Mouse (Mus musculus) c-Kit-positive CD71-negative TER-119-negative erythroid progenitor cells, embryonic 14.5 days (primary cell): Measurements from ENCODE around the gene Npc1l1.

Experiments
- DNase-seq: peaks from one replicate; pipeline ENCODE4 v3.0.0-alpha.2; 2013; ENCODE audit warnings: low read depth

The Npc1l1 gene

DNA sequence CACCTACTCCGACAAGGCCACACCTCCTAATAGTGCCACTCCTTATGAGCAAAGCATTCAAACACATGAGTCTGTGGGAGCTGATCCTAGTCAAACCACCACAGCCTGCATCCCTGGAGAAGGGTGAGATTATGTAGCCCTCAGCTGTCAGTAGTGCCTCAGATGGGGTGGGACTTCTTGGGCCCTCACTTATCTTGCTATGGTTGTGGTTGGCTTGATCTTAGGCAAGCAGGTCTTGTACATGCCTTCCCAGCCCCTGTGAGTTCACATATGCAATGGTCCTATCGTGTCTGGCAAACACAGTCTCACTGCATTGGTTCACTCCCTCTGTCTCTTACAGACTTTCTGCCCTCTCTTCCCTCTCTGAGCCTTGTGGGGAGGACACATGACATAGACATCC, 22.9 kb downstream of the Npc1l1 start:
- no peak for DNase-seq

DNA sequence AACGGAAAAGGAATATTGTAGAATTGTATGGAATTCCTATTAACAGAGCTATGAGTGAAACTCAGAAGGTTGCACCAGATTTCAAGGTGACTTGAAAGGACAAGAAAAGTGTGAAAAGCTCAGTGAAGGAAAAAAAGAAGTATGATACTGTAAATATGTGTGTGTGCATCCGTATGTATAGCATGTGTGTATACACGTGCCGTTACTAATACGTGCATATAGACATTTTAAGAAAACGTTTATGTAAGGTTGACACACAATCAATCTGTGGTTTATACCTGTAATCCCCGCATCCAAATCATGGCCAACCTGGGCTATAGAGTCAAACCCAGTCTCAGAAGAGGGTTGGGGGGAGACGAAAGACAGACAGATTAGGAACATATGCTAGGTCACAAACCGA, 29.4 kb downstream of the Npc1l1 start:
- no peak for DNase-seq

DNA sequence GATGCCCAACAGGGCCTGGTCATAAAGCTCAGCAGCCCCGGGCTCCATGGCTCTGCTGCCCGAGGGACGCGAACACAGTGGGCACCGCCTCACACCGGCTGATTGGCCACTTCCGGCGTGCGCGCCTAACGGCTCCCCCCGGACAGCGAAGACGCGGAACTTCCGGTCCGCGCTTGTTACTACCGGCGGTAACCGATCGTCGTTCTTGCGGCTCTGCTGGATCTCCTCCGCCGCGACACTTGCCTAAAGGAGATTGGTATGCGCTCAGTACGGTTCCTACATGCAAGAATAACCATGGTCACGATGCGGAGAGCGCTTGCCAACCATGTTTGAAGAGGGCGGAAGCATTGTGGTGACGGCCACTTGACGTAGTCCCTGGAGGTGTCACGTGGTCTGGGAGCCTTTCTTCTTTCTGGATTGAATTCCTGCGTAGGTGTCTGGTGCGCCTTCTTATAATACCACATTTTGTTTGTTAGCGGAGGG, 29.8 kb downstream of the Npc1l1 start, which contains the start of gene Nudcd3:
Nudcd3 (minus strand) TSS at position 329 of the 483 bp plus-strand sequence.
- peak; percentile 72 for DNase-seq

DNA sequence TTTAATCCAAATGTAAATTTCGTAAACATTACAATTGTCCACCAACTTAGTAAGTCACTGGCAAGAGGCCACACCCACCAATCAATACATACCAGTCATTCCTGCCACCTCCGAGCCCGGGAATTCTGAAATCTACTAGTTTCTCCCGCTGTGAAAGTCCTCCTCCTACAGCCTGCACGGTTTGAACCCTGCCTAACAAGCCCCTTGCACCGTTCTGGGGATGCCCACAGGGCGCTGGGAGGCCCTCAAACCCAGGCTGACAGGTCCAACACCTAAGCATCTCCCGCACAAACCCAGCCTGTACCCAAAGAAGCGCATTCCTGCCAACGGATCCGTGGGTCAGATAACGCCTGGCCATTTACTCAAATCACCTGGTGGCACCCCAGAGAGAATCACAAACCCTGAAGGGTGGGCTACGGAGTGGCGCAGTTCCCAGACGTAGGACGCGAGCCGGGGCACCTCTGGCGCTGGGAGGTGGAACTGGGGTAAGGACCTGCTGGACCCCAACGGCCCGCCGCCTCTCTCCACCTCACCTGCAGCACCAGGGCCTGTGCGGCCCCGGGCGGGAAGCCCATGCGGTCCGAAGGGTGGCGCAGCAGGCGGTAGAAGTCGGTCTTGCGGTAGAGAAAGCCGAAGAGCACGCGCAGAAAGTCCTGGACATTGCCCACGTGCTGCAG, 30.4 kb downstream of the Npc1l1 start, which contains the start of gene A730071L15Rik:
A730071L15Rik (plus strand) TSS at position 620 of the 677 bp plus-strand sequence.
- no peak for DNase-seq

DNA sequence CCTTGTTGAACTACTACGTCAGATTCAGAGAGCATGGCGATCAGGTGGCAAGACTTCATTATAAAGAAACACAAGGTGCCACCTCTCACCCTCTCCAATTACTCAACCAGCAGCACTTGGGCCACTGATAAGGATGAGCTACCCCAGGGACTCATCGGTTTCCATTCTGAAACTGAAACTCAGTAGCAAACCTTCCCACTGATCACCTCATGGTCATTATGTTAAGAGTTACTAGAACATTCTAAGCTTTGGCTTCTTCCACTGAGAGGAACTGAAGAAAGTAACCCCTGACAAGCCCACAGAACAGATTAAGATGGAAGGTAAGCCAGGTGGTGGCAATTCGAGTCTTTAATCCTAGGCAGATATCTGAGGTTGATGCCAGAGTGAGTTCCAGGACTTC, 31.5 kb downstream of the Npc1l1 start:
- no peak for DNase-seq

DNA sequence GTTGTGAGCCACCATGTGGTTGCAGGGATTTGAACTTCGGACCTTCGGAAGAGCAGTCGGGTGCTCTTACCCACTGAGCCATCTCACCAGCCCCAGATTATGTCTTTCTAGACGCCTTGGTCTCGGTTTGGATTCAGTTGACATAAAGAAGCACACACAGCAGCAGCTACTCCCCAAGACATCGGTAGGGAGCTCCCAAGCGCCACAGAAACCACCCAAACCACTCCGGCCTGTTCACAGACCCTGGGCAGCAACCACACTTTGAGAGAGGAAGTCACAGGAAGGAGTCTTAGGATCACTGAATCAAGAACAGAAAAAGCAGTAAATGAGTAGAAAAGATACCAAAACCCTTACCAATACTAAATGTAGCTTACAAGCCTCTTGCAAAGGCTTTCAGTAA, 33.2 kb downstream of the Npc1l1 start:
- no peak for DNase-seq

DNA sequence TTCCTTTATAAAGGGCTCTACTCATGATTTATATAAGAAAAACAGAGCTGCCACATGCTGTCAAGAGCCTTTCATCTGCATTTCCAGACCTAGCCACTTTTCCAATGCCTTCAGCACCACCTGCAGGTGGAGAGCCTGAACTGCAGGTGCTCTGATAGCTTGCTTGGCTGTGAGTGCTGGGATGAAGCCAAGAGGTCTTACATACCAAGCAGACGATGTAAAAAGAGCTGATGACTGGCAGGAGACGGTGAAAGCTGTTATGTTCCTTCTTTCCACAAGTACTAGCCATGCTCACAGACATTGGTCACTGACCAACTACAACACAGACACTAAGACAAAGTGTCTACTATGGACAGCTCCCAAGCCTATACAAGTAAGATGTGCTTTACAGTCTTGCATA, 42.1 kb downstream of the Npc1l1 start:
- DNase-seq, result peak; percentile 87

DNA sequence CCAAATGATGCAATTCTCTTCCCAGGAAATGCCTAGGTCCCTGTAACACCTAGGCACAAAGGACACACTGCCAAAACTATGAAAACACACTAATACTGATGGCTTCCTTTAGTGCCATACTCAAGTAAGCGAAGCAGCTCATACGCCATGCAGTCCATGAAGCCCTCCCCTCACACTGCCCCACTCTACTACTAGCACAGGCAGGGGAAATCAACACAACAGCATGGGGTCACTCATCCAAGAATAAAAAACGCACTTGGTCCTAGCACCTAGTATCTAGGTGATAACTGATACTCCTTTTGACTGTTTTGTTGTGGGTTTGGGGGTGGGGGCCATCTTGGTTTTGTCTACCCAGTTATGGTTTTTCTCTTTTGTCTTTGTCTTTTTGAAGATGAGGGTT, 42.5 kb downstream of the Npc1l1 start:
- DNase-seq, result no peak

DNA sequence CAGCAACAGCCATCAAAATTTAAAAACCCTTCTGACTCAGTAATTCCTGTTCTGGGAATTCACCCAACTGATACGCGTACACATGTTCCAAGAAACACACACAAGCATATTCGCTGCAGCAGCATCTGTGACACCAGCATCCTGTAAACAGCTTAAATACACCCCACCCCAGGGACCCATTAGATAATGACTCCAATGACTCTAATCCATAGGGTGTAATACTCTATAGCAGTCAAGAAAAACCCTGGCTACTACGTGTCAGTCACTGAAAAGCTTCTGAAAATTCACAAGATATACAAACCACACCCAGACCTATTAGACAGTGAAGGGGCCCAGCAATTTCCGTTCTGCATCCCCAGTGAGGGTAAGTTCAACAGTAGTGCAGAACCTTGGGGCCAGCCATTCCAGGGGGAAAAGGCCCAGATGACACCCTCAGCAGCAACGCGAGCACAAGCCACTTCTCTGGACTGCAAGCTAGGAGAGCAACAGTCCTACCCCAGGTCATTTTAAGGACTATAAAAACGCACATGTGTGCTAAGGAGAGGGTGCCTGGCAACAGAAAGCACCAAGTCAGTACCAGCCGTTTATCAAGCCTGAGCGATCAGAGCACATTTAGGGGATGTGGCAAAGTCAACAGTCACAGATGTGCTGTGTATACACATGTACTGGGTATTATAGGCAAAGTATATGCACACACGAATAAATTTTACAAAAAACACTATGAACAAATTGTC, 45.6 kb downstream of the Npc1l1 start:
- no peak for DNase-seq

DNA sequence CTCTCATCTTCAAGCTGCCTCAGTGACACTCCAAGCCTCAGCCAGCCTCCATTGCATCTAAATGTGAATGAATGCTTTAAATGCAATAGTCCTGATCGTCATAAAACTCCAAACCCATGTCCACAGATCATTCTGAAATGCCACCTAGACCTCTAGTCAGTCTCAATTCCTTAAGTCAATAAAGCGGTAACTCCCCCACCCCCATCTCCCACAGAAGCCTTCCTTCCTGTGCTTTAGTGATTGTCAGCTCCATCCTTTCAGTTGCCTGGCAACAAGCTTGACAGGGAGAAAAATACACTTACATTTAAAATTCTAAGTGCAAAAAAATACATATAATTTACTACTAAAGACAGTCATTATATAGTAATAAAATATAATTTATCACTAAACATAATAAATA, 46.7 kb downstream of the Npc1l1 start:
- DNase-seq, result no peak

DNA sequence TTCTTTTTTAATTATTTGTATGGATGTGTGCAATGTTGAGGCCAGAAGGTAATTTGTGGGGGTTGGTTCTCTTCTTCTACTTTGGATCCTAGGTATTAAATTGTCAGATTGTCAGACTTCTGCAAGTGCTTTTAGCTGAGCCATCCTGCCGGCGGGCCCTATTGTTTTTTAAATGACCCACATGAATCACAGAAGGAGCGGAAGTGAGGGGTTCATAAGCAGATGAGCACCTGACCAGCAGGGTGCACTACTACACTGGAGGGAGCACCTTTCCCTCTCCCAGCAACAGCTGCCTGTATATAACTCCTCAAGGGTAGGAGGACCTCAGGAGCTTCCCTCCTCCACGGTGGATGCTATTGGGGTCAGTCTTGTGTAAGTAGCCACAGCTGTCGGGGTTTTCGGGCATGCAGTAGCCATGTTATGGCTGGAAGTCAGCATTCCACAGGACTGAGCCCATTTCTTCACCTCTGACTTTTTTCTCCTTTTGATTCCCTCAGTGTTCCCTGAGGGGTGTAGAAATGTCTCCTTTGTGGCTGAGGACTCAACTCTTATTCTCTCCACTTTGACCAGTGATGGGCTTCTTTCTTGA, 49.0 kb downstream of the Npc1l1 start:
- no peak for DNase-seq

DNA sequence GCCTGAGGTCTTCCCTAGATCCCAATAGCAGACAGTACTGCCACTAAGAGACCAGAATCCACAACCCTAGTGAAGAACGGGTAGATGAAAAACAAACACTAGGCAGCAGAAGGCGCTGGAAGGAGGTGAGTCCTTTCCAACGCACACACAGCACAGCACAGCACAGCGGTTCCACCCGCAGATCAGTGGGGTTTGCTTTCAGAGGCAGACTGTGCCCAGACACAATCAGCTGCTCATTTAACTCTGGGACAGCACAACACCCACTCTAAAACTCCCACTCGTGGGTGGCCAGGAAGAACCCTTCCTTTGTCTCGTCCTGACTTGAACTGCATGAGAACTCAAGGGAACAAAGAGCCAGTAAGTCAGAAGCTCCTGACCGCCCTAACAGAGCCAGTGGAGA, 50.7 kb downstream of the Npc1l1 start:
- DNase-seq, result no peak

DNA sequence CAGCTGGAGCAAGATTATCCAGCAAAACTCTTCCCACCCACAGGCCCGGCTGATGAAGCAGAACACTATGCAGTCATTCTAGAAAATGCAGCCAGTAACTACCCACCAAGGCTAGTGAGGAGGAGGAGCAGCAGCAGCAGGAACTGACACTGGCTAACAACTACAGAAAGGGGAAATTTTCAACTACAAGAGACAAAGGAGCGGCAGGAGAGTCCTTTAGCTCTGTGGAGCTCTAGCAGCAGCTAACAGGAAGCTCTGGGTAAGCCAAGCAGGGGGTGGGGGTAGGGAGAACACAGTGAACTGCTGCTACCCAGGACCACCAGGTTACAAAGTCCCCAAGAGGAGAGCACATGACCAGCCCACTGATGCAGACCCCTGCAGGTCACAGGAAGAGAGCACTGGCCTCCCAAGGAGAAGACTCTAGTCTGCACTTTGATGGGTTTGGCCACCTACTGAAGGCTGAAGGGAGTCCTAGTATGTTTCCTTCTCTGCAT, 51.2 kb downstream of the Npc1l1 start:
- DNase-seq, result no peak

DNA sequence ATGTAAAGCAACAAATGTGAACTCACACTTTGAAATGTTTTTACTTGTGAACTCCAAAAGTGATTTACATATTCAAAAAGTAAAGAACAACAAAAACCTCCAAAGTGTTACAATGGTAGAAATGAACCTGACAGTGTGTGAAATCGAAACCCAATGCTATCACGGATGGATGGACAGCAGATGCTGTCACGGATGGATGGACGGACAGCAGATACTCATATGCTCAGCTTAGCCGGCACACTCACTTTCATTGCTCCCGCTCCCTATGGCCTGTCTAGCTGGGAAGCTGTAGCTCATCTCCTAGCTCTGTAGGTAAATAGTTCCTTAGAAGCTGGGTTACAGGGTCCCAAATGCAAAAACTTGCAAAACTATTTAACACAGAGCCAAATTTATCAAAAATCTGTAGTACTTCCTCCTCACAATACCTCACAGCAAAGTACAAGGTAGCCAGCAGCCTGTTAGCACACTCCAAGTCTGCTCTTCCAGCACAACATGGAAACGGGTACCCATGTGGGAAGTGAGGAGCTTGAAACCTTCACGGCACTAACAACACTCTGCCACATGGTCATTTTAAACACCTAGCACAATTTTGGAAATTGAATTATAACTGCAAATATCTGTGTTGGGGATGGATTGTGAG, 52.0 kb downstream of the Npc1l1 start:
- no peak for DNase-seq

DNA sequence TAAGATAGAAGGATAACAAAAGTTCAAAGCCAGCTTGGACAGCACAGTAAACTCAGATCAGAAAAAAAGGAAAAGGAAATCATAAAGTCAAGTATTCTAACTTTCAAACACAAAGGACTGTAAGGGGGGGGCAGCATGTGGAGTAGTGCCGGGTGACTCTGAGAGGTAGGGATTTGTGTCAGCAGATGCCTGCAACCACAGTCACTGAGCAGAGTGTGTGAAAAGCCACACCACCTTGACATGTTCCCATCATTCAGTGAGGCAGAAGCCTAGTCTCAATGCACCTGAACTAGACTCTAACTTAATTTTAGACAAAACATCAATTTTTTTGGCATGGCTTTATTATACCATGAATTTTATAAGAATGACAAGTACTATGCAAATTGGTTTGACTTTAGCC, 54.4 kb downstream of the Npc1l1 start:
- no peak for DNase-seq

DNA sequence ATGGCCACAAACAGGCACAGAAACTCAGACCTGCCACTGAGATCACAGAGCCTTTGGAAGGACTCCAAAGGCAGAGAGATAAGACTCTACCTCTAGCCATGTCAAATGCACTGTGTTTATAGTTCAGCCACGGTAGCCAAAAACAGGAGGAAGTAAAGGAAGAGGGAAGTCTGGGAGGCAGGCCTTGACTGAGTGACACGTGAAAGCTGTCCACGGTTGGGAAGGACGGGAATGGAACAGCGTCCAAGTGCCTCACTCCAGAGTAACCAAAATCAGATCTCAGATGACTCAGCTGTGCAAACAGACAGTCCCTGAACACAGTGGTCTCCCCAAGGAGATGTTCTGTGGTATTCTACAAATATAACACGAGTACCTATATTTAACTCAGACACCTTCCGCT, 55.2 kb downstream of the Npc1l1 start:
- no peak for DNase-seq

DNA sequence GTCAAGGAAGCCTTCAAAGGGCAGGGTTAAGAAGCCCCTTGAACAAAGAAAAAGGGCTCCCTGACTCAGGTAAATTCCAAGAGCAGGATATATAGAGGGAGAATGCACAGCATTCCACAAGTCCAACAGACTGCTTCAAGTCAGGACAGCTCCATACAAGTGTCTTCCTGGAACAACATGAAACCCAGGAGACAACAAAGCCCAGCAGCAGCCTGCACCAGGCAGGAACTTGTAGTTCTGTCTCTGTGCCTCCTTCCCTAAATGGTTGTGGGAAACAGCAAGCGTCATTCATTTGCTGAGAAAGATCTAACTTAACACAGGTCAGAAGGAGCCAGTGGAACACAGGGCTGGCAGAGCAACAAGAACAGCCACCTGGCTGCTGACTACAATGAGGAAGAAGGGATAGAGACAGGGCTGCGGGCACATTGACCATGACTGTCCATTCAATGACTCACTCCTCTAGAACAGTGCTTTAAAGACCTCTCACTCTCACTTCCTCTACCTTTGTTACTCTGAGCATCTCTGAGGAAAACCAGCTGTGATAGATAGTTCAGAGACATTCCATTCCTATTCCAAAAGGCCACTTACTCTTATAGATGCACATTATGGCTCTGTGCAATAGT, 60.8 kb downstream of the Npc1l1 start:
- DNase-seq, result no peak

DNA sequence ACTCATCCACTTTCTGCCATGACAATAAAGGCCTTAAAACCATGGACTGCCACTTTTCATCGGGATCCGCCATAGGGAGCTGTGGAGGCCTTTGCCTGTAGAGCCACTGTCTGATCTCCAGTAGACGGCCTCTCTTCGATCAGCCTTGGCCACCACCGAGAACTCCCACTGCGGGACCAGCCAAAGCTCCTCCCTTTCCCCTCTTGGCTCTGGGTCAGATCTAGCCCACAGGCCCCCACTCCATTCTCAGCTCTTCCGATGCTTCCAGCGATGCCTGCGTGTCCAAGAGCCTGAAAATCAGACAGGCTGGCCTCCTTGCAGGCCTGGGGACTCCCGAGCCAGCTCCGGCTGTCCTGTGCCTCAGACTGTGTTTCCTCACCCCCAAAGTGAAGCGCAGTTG, 63.6 kb downstream of the Npc1l1 start:
- DNase-seq, result no peak

DNA sequence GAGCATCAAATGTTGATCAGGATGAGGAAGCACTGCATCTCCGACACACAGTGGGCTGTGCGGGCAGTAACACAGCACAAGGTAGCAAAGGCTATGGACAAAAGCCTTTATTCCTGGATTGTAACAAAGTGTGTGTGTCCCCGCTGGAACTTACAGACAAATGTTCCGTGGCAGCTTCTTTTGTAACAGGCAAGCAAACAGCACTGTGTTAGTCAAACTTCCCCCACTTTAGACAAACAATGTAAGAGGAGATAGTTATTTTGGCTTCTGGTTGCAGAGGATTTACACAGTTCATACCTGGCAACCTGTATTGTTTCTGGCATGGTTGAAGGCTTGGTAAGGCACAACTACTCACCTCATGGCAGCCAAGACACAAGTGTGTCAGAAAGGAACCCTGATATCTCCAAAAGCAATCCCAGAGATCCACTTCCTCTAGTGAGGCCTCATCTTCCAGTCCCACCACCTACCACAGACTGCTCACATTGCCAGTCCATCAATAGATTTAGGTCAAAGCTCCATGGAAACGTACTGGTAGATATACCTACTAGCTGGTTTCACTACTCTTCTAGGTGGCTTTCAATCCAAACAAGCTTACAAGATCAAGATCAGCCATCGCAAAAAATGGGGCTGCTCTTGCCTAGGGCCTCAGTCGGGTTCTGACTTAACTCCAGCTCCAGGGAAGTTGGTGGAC, 64.4 kb downstream of the Npc1l1 start:
- DNase-seq, result no peak

DNA sequence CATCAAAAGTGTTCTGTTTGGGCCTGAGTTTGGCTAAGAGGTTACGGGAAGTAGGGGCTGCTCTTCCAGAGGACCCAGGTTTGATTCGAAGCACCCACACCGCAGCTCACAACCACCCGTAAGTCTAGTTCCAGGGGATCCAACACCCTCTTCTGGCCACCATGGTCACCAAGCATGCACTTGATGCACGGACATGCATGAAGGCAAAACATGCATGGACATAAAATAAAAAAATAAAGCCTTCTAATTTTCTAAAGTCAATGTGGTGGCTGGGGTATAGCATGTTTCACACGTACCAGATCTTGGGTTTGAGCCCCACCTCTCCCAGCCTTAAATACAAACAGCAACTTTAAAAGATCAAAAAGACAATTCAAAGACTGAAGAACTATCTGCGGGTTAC, 65.2 kb downstream of the Npc1l1 start:
- no peak for DNase-seq

DNA sequence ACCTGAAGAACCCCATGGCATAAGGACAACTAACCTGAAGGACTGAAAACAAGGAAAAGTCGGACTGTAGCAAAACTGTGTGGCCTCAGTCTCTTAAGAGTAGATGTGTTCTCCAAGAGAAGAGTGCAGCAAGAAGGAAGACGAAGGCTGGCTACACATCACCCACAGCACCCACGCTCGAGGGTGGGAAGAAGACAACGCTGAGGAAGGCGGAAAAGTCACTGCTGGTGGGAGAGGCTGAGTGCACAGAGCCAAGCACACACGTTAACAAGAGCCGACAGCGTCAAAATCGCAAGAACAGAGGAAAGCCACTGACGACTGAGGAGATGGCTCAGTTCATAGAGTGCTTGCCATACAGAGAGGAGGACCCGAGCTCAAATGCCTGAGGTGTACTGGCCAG, 66.2 kb downstream of the Npc1l1 start:
- no peak for DNase-seq
